Mouse (Mus musculus) thymus, adult 2 months (tissue): ENCODE data around the gene Sapcd1. TPM values are rescaled to one million over a fixed set of nuclear protein-coding genes. Genes with fewer than 3 reads are reported as not detected.
"Not testable (repeated sequence)": the region's sequence is repeated elsewhere in the genome, so short reads cannot be mapped to it uniquely, and the experiment has no call there.

ENCODE experiments used
- DNase-seq: peaks from one replicate; pipeline ENCODE4 v3.0.0; 2021
- H3K27ac ChIP-seq: fragments of 200-500 bp; 2 replicates; pipeline ENCODE4 v1.5.1; 2012; ENCODE audit warnings: low read length, control low read depth; ENCODE audit not compliant: control insufficient read depth, insufficient read depth
- H3K27me3 ChIP-seq: fragments of 200-500 bp; 2 replicates; pipeline ENCODE4 v1.6.1; 2012; ENCODE audit warnings: mild to moderate bottlenecking, low read length, moderate library complexity, mixed read lengths; ENCODE audit not compliant: control insufficient read depth, insufficient read depth
- H3K36me3 ChIP-seq: fragments of 200-500 bp; 2 replicates; pipeline ENCODE4 v1.6.1; 2012; ENCODE audit warnings: mild to moderate bottlenecking, low read length, moderate library complexity; ENCODE audit not compliant: control insufficient read depth, insufficient read depth
- H3K4me1 ChIP-seq: fragments of 200-500 bp; replicated peaks from 2 replicates; pipeline ENCODE4 v1.6.1; 2012; ENCODE audit warnings: low read length; ENCODE audit not compliant: control insufficient read depth, insufficient read depth
- H3K4me3 ChIP-seq: fragments of 200-500 bp; 2 replicates; pipeline ENCODE4 v1.5.1; 2012; ENCODE audit warnings: mild to moderate bottlenecking, low read length, control low read depth, moderate library complexity; ENCODE audit not compliant: control insufficient read depth, insufficient read depth
- CTCF ChIP-seq: fragments of 200-500 bp; IDR thresholded peaks from 2 replicates; pipeline ENCODE4 v1.5.1; 2012; ENCODE audit warnings: mild to moderate bottlenecking, control low read depth, low read length, moderate library complexity, borderline replicate concordance; ENCODE audit not compliant: control insufficient read depth, poor library complexity, insufficient read depth; ENCODE audit errors: extremely low read depth
- POLR2A ChIP-seq: fragments of 200-500 bp; IDR thresholded peaks from 2 replicates; pipeline ENCODE4 v1.6.1; 2012; ENCODE audit warnings: mild to moderate bottlenecking, low read length, control low read depth, moderate library complexity; ENCODE audit not compliant: control insufficient read depth, poor library complexity, insufficient read depth; ENCODE audit errors: extremely low read depth
- WGBS: fragments of 180-500 bp; shearing (Covaris S2); methylation state at CpG from one replicate; pipeline ENCODE4 v1.1.7; 2018; 5-methylcytosine and 5-hydroxymethylcytosine counted together
- polyA plus RNA-seq: library from polyadenylated mRNA; depleted of rRNA; stranded (reverse); fragments of >200 nt; gene quantifications from 2 replicates; pipeline ENCODE4 v1.2.3, GENCODE M21; 2012

Sapcd1 gene
- polyA plus RNA-seq, 1 experiment, result 12.3 TPM

GRCm38 (mm10) chr17:35011440-35011839 lies 16.4 kb downstream of the Sapcd1 start:
- no peak overlapping the region for H3K27ac ChIP-seq
- H3K36me3 ChIP-seq, result peaks cover 29% of the 10 kb centered on the region
- TF ChIP-seq POLR2A, result no peak
- DNase-seq, result no peak
- 92% methylated on average over 8 of the region's 8 CpGs for WGBS
- no peak overlapping the region for H3K4me3 ChIP-seq
- H3K27me3 ChIP-seq, result no peaks in the 10 kb centered on the region
- peaks cover 4% of the 10 kb centered on the region for H3K4me1 ChIP-seq

GRCm38 (mm10) chr17:35009586-35009985 lies 18.2 kb downstream of the Sapcd1 start:
- 98% methylated on average over 7 of the region's 7 CpGs for WGBS
- DNase-seq, result no peak
- Histone ChIP-seq H3K36me3 (peaks cover 39% of the 10 kb centered on the region), H3K27ac (no peak overlapping the region), H3K4me3 (no peak overlapping the region), H3K4me1 (no peaks in the 10 kb centered on the region), H3K27me3 (no peaks in the 10 kb centered on the region)
- TF ChIP-seq CTCF (no peak), POLR2A (no peak)

- H3K4me3 ChIP-seq, result no peak overlapping the region
- H3K36me3 ChIP-seq, result peaks cover 30% of the 10 kb centered on the region
- H3K27me3 ChIP-seq, result no peaks in the 10 kb centered on the region
- H3K4me1 ChIP-seq, result peaks cover 4% of the 10 kb centered on the region
- no peak overlapping the region for H3K27ac ChIP-seq
- TF ChIP-seq POLR2A (no peak), CTCF (no peak)
- WGBS, result 95% methylated on average over 7 of the region's 7 CpGs
- DNase-seq, result no peak
These were observed 20.3 kb downstream of the Sapcd1 start for GRCm38 (mm10) chr17:35007387-35007991.

GRCm38 (mm10) chr17:35005902-35006301 lies 21.9 kb downstream of the Sapcd1 start:
- not testable (repeated sequence) for DNase-seq, H3K27ac ChIP-seq, H3K27me3 ChIP-seq, H3K4me3 ChIP-seq
- peaks cover 14% of the 10 kb centered on the region for H3K4me1 ChIP-seq
- 96% methylated on average over 4 of the region's 5 CpGs for WGBS
- H3K36me3 ChIP-seq, result peaks cover 21% of the 10 kb centered on the region

GRCm38 (mm10) chr17:35005158-35005557 lies 22.7 kb downstream of the Sapcd1 start:
- no peak for TF ChIP-seq CTCF
- TF ChIP-seq POLR2A, result no peak
- Histone ChIP-seq H3K4me3 (no peak overlapping the region), H3K36me3 (peaks cover 14% of the 10 kb centered on the region), H3K27ac (no peak overlapping the region), H3K4me1 (peaks cover 14% of the 10 kb centered on the region), H3K27me3 (no peaks in the 10 kb centered on the region)
- DNase-seq, result no peak
- 97% methylated on average over 10 of the region's 10 CpGs for WGBS

- DNase-seq, result no peak
- H3K27ac ChIP-seq, result no peak overlapping the region
- no peaks in the 10 kb centered on the region for H3K27me3 ChIP-seq
- H3K4me1 ChIP-seq, result peaks cover 21% of the 10 kb centered on the region
- H3K4me3 ChIP-seq, result no peak overlapping the region
- 97% methylated on average over 17 of the region's 17 CpGs for WGBS
- TF ChIP-seq POLR2A (no peak), CTCF (no peak)
- peaks cover 14% of the 10 kb centered on the region for H3K36me3 ChIP-seq
These were observed 23.6 kb downstream of the Sapcd1 start for GRCm38 (mm10) chr17:35004075-35004717.
